Mouse (Mus musculus) heart, postnatal 0 days (tissue): ENCODE results near the gene Ip6k3. TPM values are rescaled to one million over a fixed set of nuclear protein-coding genes. Genes with fewer than 3 reads are reported as not detected.
A peak's percentile ranks its signal among the peaks of the same experiment; 100 is the strongest.

Source experiments
- ATAC-seq: fragments of 200-750 bp; cut with Nextera tagmentation; 2 replicates; pipeline ENCODE4 v1.8.0; 2017; ENCODE audit warnings: low read depth, moderate number of reproducible peaks, moderate library complexity; ENCODE audit not compliant: insufficient read depth
- DNase-seq: peaks from one replicate; pipeline ENCODE4 v3.0.0-alpha.2; 2016; ENCODE audit warnings: low spot score
- H3K27ac ChIP-seq: fragments of 300-500 bp; sonication (generic); 2 replicates; pipeline ENCODE4 v1.5.1; 2014; ENCODE audit warnings: low read depth, mild to moderate bottlenecking
- H3K27me3 ChIP-seq: fragments of 300-500 bp; sonication (generic); 2 replicates; pipeline ENCODE4 v1.6.1; 2014; ENCODE audit warnings: low read length, mixed read lengths; ENCODE audit not compliant: control insufficient read depth, insufficient read depth
- H3K36me3 ChIP-seq: fragments of 300-500 bp; sonication (generic); replicated peaks from 2 replicates; pipeline ENCODE4 v1.6.1; 2014; ENCODE audit warnings: low read length, mixed read lengths; ENCODE audit not compliant: control insufficient read depth, insufficient read depth
- H3K4me1 ChIP-seq: fragments of 300-500 bp; sonication (generic); 2 replicates; pipeline ENCODE4 v1.6.1; 2014; ENCODE audit warnings: antibody characterized with exemption; ENCODE audit not compliant: control insufficient read depth, insufficient read depth
- H3K4me2 ChIP-seq: fragments of 300-500 bp; sonication (generic); 2 replicates; pipeline ENCODE4 v1.6.1; 2014; ENCODE audit warnings: low read depth, mild to moderate bottlenecking, low read length, moderate library complexity
- H3K4me3 ChIP-seq: fragments of 300-500 bp; sonication (generic); 2 replicates; pipeline ENCODE4 v1.5.1; 2014; ENCODE audit warnings: low read depth, low read length
- H3K9ac ChIP-seq: fragments of 300-500 bp; sonication (generic); replicated peaks from 2 replicates; pipeline ENCODE4 v1.6.1; 2014; ENCODE audit warnings: low read depth, low read length, mixed read lengths
- H3K9me3 ChIP-seq: fragments of 300-500 bp; sonication (generic); replicated peaks from 2 replicates; pipeline ENCODE4 v1.6.1; 2016; ENCODE audit warnings: low read length; ENCODE audit not compliant: control insufficient read depth
- CTCF ChIP-seq: IDR thresholded peaks from 2 replicates; pipeline ENCODE4 v1.5.1; 2016; ENCODE audit warnings: antibody characterized with exemption, control low read depth, low read depth
- EP300 ChIP-seq: IDR thresholded peaks from 2 replicates; pipeline ENCODE4 v1.6.1; 2016; ENCODE audit warnings: antibody characterized with exemption, low read depth
- WGBS: fragments of 180-500 bp; shearing (Covaris S2); extraction: QIAGEN DNeasy Blood & Tissue Kit; methylation state at CpG from one replicate; pipeline ENCODE4 v1.1.7; 2014; 5-methylcytosine and 5-hydroxymethylcytosine counted together
- polyA plus RNA-seq: library from polyadenylated mRNA; unstranded; fragments of >200 nt; fragmentation: Nextera tagmentation; extraction: Ambion mirVana; gene quantifications from 2 replicates; pipeline ENCODE4 v1.2.1, GENCODE M21; 2015
- total RNA-seq: library from RNA; depleted of rRNA; stranded (reverse); fragments of >200 nt; gene quantifications from 2 replicates; pipeline ENCODE4 v1.2.3, GENCODE M21; 2014; ENCODE audit warnings: low replicate concordance

Gene Ip6k3
- total and polyA plus RNA-seq, 2 experiments from 2014 or later = 3.7 to 6.1 TPM

GRCm38 (mm10) chr17:27122701-27123100, 44.9 kb downstream of the Ip6k3 start:
- DNase-seq (no peak), ATAC-seq (no peak)
- H3K27ac ChIP-seq = no peak overlapping the region
- peaks cover 34% of the 10 kb centered on the region for H3K36me3 ChIP-seq
- no peak for TF ChIP-seq EP300
- no peak for TF ChIP-seq CTCF
- H3K4me3 ChIP-seq = no peak overlapping the region
- no peak overlapping the region for H3K4me2 ChIP-seq
- H3K27me3 ChIP-seq = no peaks in the 10 kb centered on the region
- 69% methylated on average over 11 of the region's 11 CpGs for WGBS
- H3K9me3 ChIP-seq = no peaks in the 10 kb centered on the region
- H3K4me1 ChIP-seq = 0 out of 2 replicates have a peak, but pooled peaks cover 4% of the 10 kb centered on the region
- no peak overlapping the region for H3K9ac ChIP-seq

- no peak for ATAC-seq
- Histone ChIP-seq H3K27ac (no peak overlapping the region), H3K27me3 (no peaks in the 10 kb centered on the region), H3K9me3 (no peaks in the 10 kb centered on the region), H3K4me3 (no peak overlapping the region), H3K36me3 (peaks cover 34% of the 10 kb centered on the region), H3K4me2 (no peak overlapping the region), H3K9ac (no peak overlapping the region), H3K4me1 (0 out of 2 replicates have a peak, but pooled peaks cover 4% of the 10 kb centered on the region)
- WGBS = 95% methylated on average over 7 of the region's 7 CpGs
- DNase-seq = no peak
- TF ChIP-seq CTCF (no peak), EP300 (no peak)
Observed at GRCm38 (mm10) chr17:27121781-27122180, 45.8 kb downstream of the Ip6k3 start.

GRCm38 (mm10) chr17:27121266-27121665, 46.3 kb downstream of the Ip6k3 start:
- Histone ChIP-seq H3K9me3 (no peaks in the 10 kb centered on the region), H3K4me1 (0 out of 2 replicates have a peak, but pooled peaks cover 4% of the 10 kb centered on the region), H3K36me3 (peaks cover 34% of the 10 kb centered on the region), H3K4me3 (no peak overlapping the region), H3K9ac (no peak overlapping the region), H3K4me2 (no peak overlapping the region; the same call in 1 of the 2 replicates), H3K27ac (no peak overlapping the region), H3K27me3 (no peaks in the 10 kb centered on the region)
- ATAC-seq = no peak
- TF ChIP-seq CTCF (no peak), EP300 (no peak)
- 66% methylated on average over 14 of the region's 14 CpGs for WGBS
- no peak for DNase-seq

GRCm38 (mm10) chr17:27120561-27121024, 47.0 kb downstream of the Ip6k3 start:
- ATAC-seq (peak; percentile 43), DNase-seq (peak; percentile 28)
- Histone ChIP-seq H3K4me1 (0 out of 2 replicates have a peak, but pooled peaks cover 4% of the 10 kb centered on the region), H3K4me2 (no peak overlapping the region), H3K36me3 (peaks cover 34% of the 10 kb centered on the region), H3K9me3 (no peaks in the 10 kb centered on the region), H3K27ac (no peak overlapping the region), H3K9ac (no peak overlapping the region), H3K4me3 (no peak overlapping the region), H3K27me3 (no peaks in the 10 kb centered on the region)
- peak; percentile 70 for TF ChIP-seq CTCF
- TF ChIP-seq EP300 = no peak
- WGBS = 13% methylated on average over 18 of the region's 18 CpGs

GRCm38 (mm10) chr17:27119954-27120353, 47.6 kb downstream of the Ip6k3 start:
- WGBS = 75% methylated on average over 8 of the region's 8 CpGs
- no peak for TF ChIP-seq CTCF
- no peak for TF ChIP-seq EP300
- H3K4me3 ChIP-seq = no peak overlapping the region
- DNase-seq (no peak), ATAC-seq (no peak)
- H3K9me3 ChIP-seq = no peaks in the 10 kb centered on the region
- no peak overlapping the region for H3K9ac ChIP-seq
- H3K27ac ChIP-seq = no peak overlapping the region
- peaks cover 34% of the 10 kb centered on the region for H3K36me3 ChIP-seq
- no peaks in the 10 kb centered on the region for H3K27me3 ChIP-seq
- H3K4me1 ChIP-seq = 0 out of 2 replicates have a peak, but pooled peaks cover 4% of the 10 kb centered on the region
- no peak overlapping the region for H3K4me2 ChIP-seq

- TF ChIP-seq EP300 (no peak), CTCF (no peak)
- H3K4me1 ChIP-seq = 0 out of 2 replicates have a peak, but pooled peaks cover 4% of the 10 kb centered on the region
- no peak overlapping the region for H3K9ac ChIP-seq
- ATAC-seq = no peak
- 86% methylated on average over 4 of the region's 4 CpGs for WGBS
- H3K9me3 ChIP-seq = no peaks in the 10 kb centered on the region
- H3K4me3 ChIP-seq = no peak overlapping the region
- no peak for DNase-seq
- H3K27me3 ChIP-seq = no peaks in the 10 kb centered on the region
- H3K27ac ChIP-seq = no peak overlapping the region
- H3K36me3 ChIP-seq = peaks cover 31% of the 10 kb centered on the region
- no peak overlapping the region for H3K4me2 ChIP-seq
Observed at GRCm38 (mm10) chr17:27119540-27119895, 48.1 kb downstream of the Ip6k3 start.
